Mouse (Mus musculus): ENCODE results near the gene Gpd2.

GRCm38 (mm10) chr2:57250113-57250512 lies 12.7 kb downstream of the Gpd2 start:
- TF ChIP-seq CTCF (IDR thresholded peaks at IDR 0.05; ENCODE audit: low read depth, low read length) (no peak), POLR2AphosphoS5 (IDR thresholded peaks at IDR 0.05; ENCODE audit: insufficient replicate concordance, low read depth, low read length) (no peak)

Data from G1E (cell line).